ENCODE assay signal across 8 mouse cellular contexts in the genomic region with DNA sequence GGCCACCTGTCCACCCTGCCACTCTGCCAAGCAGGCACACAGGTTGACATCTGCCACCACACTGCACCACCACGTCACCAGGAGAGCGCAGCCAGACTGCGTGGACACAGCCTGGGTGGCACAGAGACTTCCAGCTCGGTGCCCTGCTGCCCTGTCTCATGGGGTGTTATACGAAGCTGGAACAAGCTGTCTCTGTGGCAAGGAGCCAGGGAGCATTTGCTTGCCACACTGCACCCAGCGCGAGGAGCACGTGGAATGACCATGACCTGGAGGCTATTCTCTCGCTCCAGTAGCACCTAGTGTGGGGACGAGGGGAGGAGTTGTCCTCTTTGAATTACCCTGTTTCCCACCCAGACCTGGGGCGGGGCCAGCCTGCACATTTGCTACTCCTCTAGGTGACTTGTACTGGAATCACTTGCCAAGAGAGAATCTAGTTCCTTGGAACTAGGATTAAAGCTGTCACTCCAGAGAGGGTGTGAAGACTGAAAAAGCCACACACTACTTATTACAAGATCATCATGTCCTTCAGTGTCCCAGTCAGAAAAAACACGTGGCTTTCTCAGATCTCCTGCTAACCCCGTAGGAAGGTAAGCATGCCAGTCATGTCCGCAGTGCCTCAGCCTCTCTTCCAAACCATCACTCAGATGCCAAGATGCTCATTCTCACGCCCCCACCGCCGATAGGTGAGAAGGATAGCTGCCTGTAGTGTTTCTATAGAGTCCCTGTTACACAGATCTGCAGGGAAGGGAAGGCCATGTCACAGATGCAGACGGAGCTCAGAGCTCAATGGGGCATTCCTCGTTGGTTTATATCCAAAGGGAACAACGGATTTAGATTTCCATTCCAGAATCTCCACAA. TPM values are rescaled to one million over a fixed set of nuclear protein-coding genes. Genes with fewer than 3 reads are reported as not detected.
A peak's percentile ranks its signal among the peaks of the same experiment; 100 is the strongest.
DNase-seq lines count a peak whose midpoint lies in the region; ATAC-seq and TF ChIP-seq lines count a peak whose summit lies in the region.

No protein-coding gene starts in this region.

- H3K4me1 ChIP-seq in embryonic facial prominence, embryonic 11.5 days (ENCODE audit: control insufficient read depth, insufficient read depth, low read length): no peaks in the 10 kb centered on the region
- H3K4me1 ChIP-seq in embryonic facial prominence, embryonic 10.5 days: no peaks in the 10 kb centered on the region
- no peaks in the 10 kb centered on the region; the same call in 1 of the 2 replicates for H3K4me1 ChIP-seq in intestine, postnatal 0 days (replicated peaks; ENCODE audit: control insufficient read depth, insufficient read depth, low read length)

- H3K4me2 ChIP-seq in embryonic facial prominence, embryonic 11.5 days (ENCODE audit: low read depth, low read length): no peak overlapping the region
- H3K4me2 ChIP-seq in intestine, postnatal 0 days (replicated peaks; ENCODE audit: low read depth): no peak overlapping the region

- 79% methylated on average over 20 of the region's 20 CpGs for WGBS in embryonic facial prominence, embryonic 11.5 days
- WGBS in embryonic facial prominence, embryonic 10.5 days: 78% methylated on average over 20 of the region's 20 CpGs
- WGBS in intestine, postnatal 0 days: 64% methylated on average over 20 of the region's 20 CpGs

- no peak overlapping the region for H3K9ac ChIP-seq in embryonic facial prominence, embryonic 11.5 days (replicated peaks; ENCODE audit: low read length)
- no peak overlapping the region for H3K9ac ChIP-seq in intestine, postnatal 0 days (ENCODE audit: low read depth, low read length)

- ATAC-seq in embryonic facial prominence, embryonic 11.5 days (replicated peaks; ENCODE audit: insufficient number of reproducible peaks, low FRiP score, low TSS enrichment, low read depth): 0 out of 2 replicates have a peak, but pooled peaks have one; percentile 39
- ATAC-seq in intestine, postnatal 0 days: peak; percentile 77

- intact Hi-C loops in left cerebral cortex, postnatal 14 days (cut with DNase I): no loop called here

- no peaks in the 10 kb centered on the region for H3K27me3 ChIP-seq in embryonic facial prominence, embryonic 11.5 days (ENCODE audit: control insufficient read depth, insufficient read depth, low read length)
- no peaks in the 10 kb centered on the region for H3K27me3 ChIP-seq in embryonic facial prominence, embryonic 10.5 days (replicated peaks; ENCODE audit: low read depth, poor library complexity, severe bottlenecking)
- H3K27me3 ChIP-seq in intestine, postnatal 0 days (replicated peaks; ENCODE audit: control insufficient read depth, insufficient read depth, low read length): no peaks in the 10 kb centered on the region

- no peak overlapping the region for H3K4me3 ChIP-seq in embryonic facial prominence, embryonic 11.5 days (ENCODE audit: low read depth, low read length)
- no peak overlapping the region for H3K4me3 ChIP-seq in embryonic facial prominence, embryonic 10.5 days
- H3K4me3 ChIP-seq in intestine, postnatal 0 days (ENCODE audit: low read depth, low read length): no peak overlapping the region

- no peaks in the 10 kb centered on the region for H3K9me3 ChIP-seq in embryonic facial prominence, embryonic 11.5 days (replicated peaks; ENCODE audit: control insufficient read depth, low read length)
- H3K9me3 ChIP-seq in embryonic facial prominence, embryonic 10.5 days: no peaks in the 10 kb centered on the region
- no peaks in the 10 kb centered on the region for H3K9me3 ChIP-seq in intestine, postnatal 0 days (ENCODE audit: control insufficient read depth)

- H3K27ac ChIP-seq in embryonic facial prominence, embryonic 11.5 days (replicated peaks; ENCODE audit: low read depth, low read length): no peak overlapping the region
- H3K27ac ChIP-seq in embryonic facial prominence, embryonic 10.5 days (replicated peaks): no peak overlapping the region
- no peak overlapping the region for H3K27ac ChIP-seq in intestine, postnatal 0 days (ENCODE audit: low read depth, low read length)

- H3K36me3 ChIP-seq in embryonic facial prominence, embryonic 11.5 days (replicated peaks; ENCODE audit: control insufficient read depth, insufficient read depth, low read depth, low read length): no peaks in the 10 kb centered on the region
- H3K36me3 ChIP-seq in embryonic facial prominence, embryonic 10.5 days (replicated peaks): no peaks in the 10 kb centered on the region
- H3K36me3 ChIP-seq in intestine, postnatal 0 days (ENCODE audit: control insufficient read depth, insufficient read depth): no peaks in the 10 kb centered on the region

- DNase-seq in embryonic facial prominence, embryonic 11.5 days (ENCODE audit: low spot score): no peak
- no peak for DNase-seq in embryonic facial prominence, embryonic 10.5 days (ENCODE audit: low spot score)
- peak; percentile 46 to 66 for DNase-seq in adrenal gland, postnatal 36 days
- DNase-seq in gastrocnemius, adult 18-20 months (ENCODE audit: low spot score): peak; percentile 92
- peak; percentile 28 to 63 for DNase-seq in left cerebral cortex, postnatal 14 days (ENCODE audit: low spot score in 2 of 2)
- peak; percentile 35 for DNase-seq in right cerebral cortex, postnatal 14 days
- DNase-seq in embryo, embryonic 10.5 days (ENCODE audit: low spot score): no peak

- no peak for TF ChIP-seq CTCF in intestine, postnatal 0 days (IDR thresholded peaks at IDR 0.05; ENCODE audit: low read depth)

RNA-seq across cellular contexts. Expression of gene Aldob, which starts 10.8 kb away (rescaled TPM):
- polyA plus RNA-seq in embryonic facial prominence, embryonic 11.5 days (2014; fragmentation: Nextera tagmentation; extraction: Ambion mirVana): not detected in 2 replicates
- not detected in 2 replicates for polyA plus RNA-seq in embryonic facial prominence, embryonic 10.5 days (2016; fragmentation: Nextera tagmentation; extraction: Ambion mirVana)
- total RNA-seq in adrenal gland, postnatal 36 days (2021): under 1 TPM in 1 of 2 experiments, not detected in 1; 0.63 TPM
- total RNA-seq in gastrocnemius, adult 18-20 months (2021): 1 to 10 TPM in 1 of 2 experiments, under 1 TPM in 1; 0.62 to 1.4 TPM
- polyA plus RNA-seq in intestine, postnatal 0 days (2015; fragmentation: Nextera tagmentation; extraction: Ambion mirVana): 1,579 and 1,674 TPM in 2 replicates
- total RNA-seq in left cerebral cortex, postnatal 14 days (2021): 1 to 10 TPM in 1 of 2 experiments, under 1 TPM in 1; 0.72 to 1.4 TPM

RNA-seq across cellular contexts. Expression of gene Tmem246, which starts 37.5 kb away (rescaled TPM):
- polyA plus RNA-seq in embryonic facial prominence, embryonic 11.5 days (2014; fragmentation: Nextera tagmentation; extraction: Ambion mirVana): 16.1 and 17.6 TPM in 2 replicates
- 10.6 and 12.0 TPM in 2 replicates for polyA plus RNA-seq in embryonic facial prominence, embryonic 10.5 days (2016; fragmentation: Nextera tagmentation; extraction: Ambion mirVana)
- 1 to 10 TPM; 8.2 to 9.4 TPM for total RNA-seq in adrenal gland, postnatal 36 days (2021)
- 10 to 100 TPM; 26.1 to 29.1 TPM for total RNA-seq in gastrocnemius, adult 18-20 months (2021)
- 22.6 and 23.6 TPM in 2 replicates for polyA plus RNA-seq in intestine, postnatal 0 days (2015; fragmentation: Nextera tagmentation; extraction: Ambion mirVana)
- 10 to 100 TPM; 66.9 to 68.1 TPM for total RNA-seq in left cerebral cortex, postnatal 14 days (2021)

RNA-seq across cellular contexts. Expression of gene Zfp189, which starts 39.2 kb away (rescaled TPM):
- polyA plus RNA-seq in embryonic facial prominence, embryonic 11.5 days (2014; fragmentation: Nextera tagmentation; extraction: Ambion mirVana): 14.4 and 14.9 TPM in 2 replicates
- polyA plus RNA-seq in embryonic facial prominence, embryonic 10.5 days (2016; fragmentation: Nextera tagmentation; extraction: Ambion mirVana): 10.7 and 11.2 TPM in 2 replicates
- 1 to 10 TPM; 5.9 to 6.5 TPM for total RNA-seq in adrenal gland, postnatal 36 days (2021)
- total RNA-seq in gastrocnemius, adult 18-20 months (2021): 1 to 10 TPM; 3.0 to 4.6 TPM
- polyA plus RNA-seq in intestine, postnatal 0 days (2015; fragmentation: Nextera tagmentation; extraction: Ambion mirVana): 2.0 and 2.4 TPM in 2 replicates
- 10 to 100 TPM in 1 of 2 experiments, 1 to 10 TPM in 1; 8.4 to 17.0 TPM for total RNA-seq in left cerebral cortex, postnatal 14 days (2021)

RNA-seq across cellular contexts. Expression of gene Mrpl50, which starts 39.3 kb away (rescaled TPM):
- 107 and 119 TPM in 2 replicates for polyA plus RNA-seq in embryonic facial prominence, embryonic 11.5 days (2014; fragmentation: Nextera tagmentation; extraction: Ambion mirVana)
- polyA plus RNA-seq in embryonic facial prominence, embryonic 10.5 days (2016; fragmentation: Nextera tagmentation; extraction: Ambion mirVana): 82.9 and 83.6 TPM in 2 replicates
- 10 to 100 TPM; 47.3 to 48.7 TPM for total RNA-seq in adrenal gland, postnatal 36 days (2021)
- 10 to 100 TPM; 29.8 to 31.2 TPM for total RNA-seq in gastrocnemius, adult 18-20 months (2021)
- polyA plus RNA-seq in intestine, postnatal 0 days (2015; fragmentation: Nextera tagmentation; extraction: Ambion mirVana): 46.0 and 46.3 TPM in 2 replicates
- total RNA-seq in left cerebral cortex, postnatal 14 days (2021): 10 to 100 TPM; 28.3 to 31.0 TPM

RNA-seq across cellular contexts. Expression of gene Baat, which starts 53.8 kb away (rescaled TPM):
- polyA plus RNA-seq in embryonic facial prominence, embryonic 11.5 days (2014; fragmentation: Nextera tagmentation; extraction: Ambion mirVana): not detected in 2 replicates
- 0.20 and 0.25 TPM in 2 replicates for polyA plus RNA-seq in embryonic facial prominence, embryonic 10.5 days (2016; fragmentation: Nextera tagmentation; extraction: Ambion mirVana)
- total RNA-seq in adrenal gland, postnatal 36 days (2021): under 1 TPM; 0.13 to 0.26 TPM
- under 1 TPM; 0.11 to 0.21 TPM for total RNA-seq in gastrocnemius, adult 18-20 months (2021)
- 0.52 and 0.64 TPM in 2 replicates for polyA plus RNA-seq in intestine, postnatal 0 days (2015; fragmentation: Nextera tagmentation; extraction: Ambion mirVana)
- total RNA-seq in left cerebral cortex, postnatal 14 days (2021): under 1 TPM in 1 of 2 experiments, not detected in 1; 0.27 TPM

Comparison
In these comparisons a context has a peak if more than half of its experiments do, and no peak if none do; other contexts are left out.
1. DNase-seq: peak in adrenal gland, postnatal 36 days (2 of 2), gastrocnemius, adult 18-20 months (single experiment), left cerebral cortex, postnatal 14 days (2 of 2) and right cerebral cortex, postnatal 14 days (single experiment); none in embryonic facial prominence, embryonic 11.5 days (single experiment), embryonic facial prominence, embryonic 10.5 days (single experiment) and embryo, embryonic 10.5 days (single experiment).